Mouse (Mus musculus) MEL (cell line): ENCODE measurements around the gene Pik3r1. TPM values are rescaled to one million over a fixed set of nuclear protein-coding genes. Genes with fewer than 3 reads are reported as not detected.

ENCODE experiments used
- DNase-seq: peaks from one replicate; pipeline ENCODE4 v3.0.0; 2011; ENCODE audit warnings: low read depth, low spot score
- H3K27ac ChIP-seq: 2 replicates; pipeline ENCODE4 v1.5.1; 2012; ENCODE audit warnings: low read depth, mild to moderate bottlenecking, control low read depth, low read length, moderate library complexity; ENCODE audit not compliant: control insufficient read depth
- H3K27me3 ChIP-seq, 2 experiments: fragments of 150-350 bp in 1 of 2; sonication (generic) in 1 of 2; 2 replicates each; pipeline ENCODE4 v1.6.1; 2012; ENCODE audit warnings: low read length in 2 of 2, mild to moderate bottlenecking in 2 of 2, improper control_type of control experiment in 1 of 2, moderate library complexity in 1 of 2; ENCODE audit not compliant: insufficient read depth in 2 of 2, control insufficient read depth in 1 of 2
- H3K36me3 ChIP-seq, 2 experiments: 2 replicates each; pipeline ENCODE4 v1.6.1; 2012 to 2014; ENCODE audit warnings: low read length in 2 of 2, improper control_type of control experiment in 1 of 2, inconsistent platforms in 1 of 2, mild to moderate bottlenecking in 1 of 2; ENCODE audit not compliant: insufficient read depth in 2 of 2, control insufficient read depth in 1 of 2
- H3K4me1 ChIP-seq, 2 experiments: fragments of 150-350 bp in 1 of 2; sonication (generic) in 1 of 2; 2 replicates each; pipeline ENCODE4 v1.6.1; 2012; ENCODE audit warnings: low read length in 2 of 2, improper control_type of control experiment in 1 of 2, mild to moderate bottlenecking in 1 of 2; ENCODE audit not compliant: insufficient read depth in 2 of 2, control insufficient read depth in 1 of 2
- H3K4me3 ChIP-seq, 2 experiments: fragments of 150-350 bp in 1 of 2; sonication (generic) in 1 of 2; 2 replicates each; pipeline ENCODE4 v1.5.1; 2012; ENCODE audit warnings: low read depth in 2 of 2, low read length in 2 of 2, mild to moderate bottlenecking in 2 of 2, moderate library complexity in 2 of 2, control low read depth in 1 of 2, improper control_type of control experiment in 1 of 2; ENCODE audit not compliant: control insufficient read depth in 1 of 2, insufficient read depth in 1 of 2
- H3K79me2 ChIP-seq: 2 replicates; pipeline ENCODE4 v1.6.1; 2012; ENCODE audit warnings: mild to moderate bottlenecking, low read length, moderate library complexity; ENCODE audit not compliant: control insufficient read depth, poor library complexity, insufficient read depth
- H3K9ac ChIP-seq: 2 replicates; pipeline ENCODE4 v1.6.1; 2012; ENCODE audit warnings: low read depth, mild to moderate bottlenecking, control low read depth, low read length, moderate library complexity; ENCODE audit not compliant: control insufficient read depth, poor library complexity, severe bottlenecking
- H3K9me3 ChIP-seq: fragments of 150-350 bp; sonication (generic); replicated peaks from 2 replicates; pipeline ENCODE4 v1.6.1; 2012; ENCODE audit warnings: mild to moderate bottlenecking, low read length, improper control_type of control experiment, moderate library complexity; ENCODE audit not compliant: insufficient read depth
- CHD1 ChIP-seq: IDR thresholded peaks from 2 replicates; pipeline ENCODE4 v1.6.1; 2012; ENCODE audit warnings: low read depth, mild to moderate bottlenecking, inconsistent platforms, low read length, improper control_type of control experiment
- CHD2 ChIP-seq: IDR thresholded peaks from 2 replicates; pipeline ENCODE4 v1.6.1; 2011; ENCODE audit warnings: low read length, improper control_type of control experiment
- CTCF ChIP-seq, 3 experiments: IDR thresholded peaks in 2 of 3; conservative IDR thresholded peaks in 1 of 3; 2 replicates each; pipeline ENCODE4 v1.5.1; 2011 to 2012; ENCODE audit warnings: low read length in 3 of 3, low read depth in 2 of 3, mild to moderate bottlenecking in 2 of 3, improper control_type of control experiment in 1 of 3, inconsistent platforms in 1 of 3, mixed read lengths in 1 of 3, moderate library complexity in 1 of 3; ENCODE audit not compliant: control insufficient read depth in 1 of 3, insufficient read depth in 1 of 3, poor library complexity in 1 of 3, severe bottlenecking in 1 of 3
- ELF1 ChIP-seq: IDR thresholded peaks from 2 replicates; pipeline ENCODE4 v1.6.1; 2014; ENCODE audit warnings: low read depth, mild to moderate bottlenecking, inconsistent platforms, low read length, improper control_type of control experiment, moderate library complexity
- ETS1 ChIP-seq: IDR thresholded peaks from 2 replicates; pipeline ENCODE4 v1.6.1; 2012; ENCODE audit warnings: low read depth, mild to moderate bottlenecking, inconsistent platforms, low read length, improper control_type of control experiment, moderate library complexity
- GABPA ChIP-seq: IDR thresholded peaks from 2 replicates; pipeline ENCODE4 v1.6.1; 2012; ENCODE audit warnings: low read depth, mild to moderate bottlenecking, inconsistent platforms, low read length, improper control_type of control experiment, moderate library complexity
- GATA1 ChIP-seq: IDR thresholded peaks from 2 replicates; pipeline ENCODE4 v1.6.1; 2011; ENCODE audit warnings: low read depth, low read length, improper control_type of control experiment
- HCFC1 ChIP-seq: IDR thresholded peaks from 2 replicates; pipeline ENCODE4 v1.6.1; 2012; ENCODE audit warnings: low read depth, mild to moderate bottlenecking, inconsistent platforms, low read length, improper control_type of control experiment, moderate library complexity
- JUND ChIP-seq: IDR thresholded peaks from 2 replicates; pipeline ENCODE4 v1.6.1; 2011; ENCODE audit warnings: low read depth, mild to moderate bottlenecking, improper control_type of control experiment, low read length
- MAZ ChIP-seq: IDR thresholded peaks from 2 replicates; pipeline ENCODE4 v1.6.1; 2012; ENCODE audit warnings: low read depth, mild to moderate bottlenecking, inconsistent platforms, low read length, improper control_type of control experiment
- POLR2A ChIP-seq, 2 experiments: IDR thresholded peaks; 2 replicates each; pipeline ENCODE4 v1.6.1; 2011 to 2012; ENCODE audit warnings: low read length in 2 of 2, mild to moderate bottlenecking in 2 of 2, control low read depth in 1 of 2, improper control_type of control experiment in 1 of 2, low read depth in 1 of 2, moderate library complexity in 1 of 2; ENCODE audit not compliant: control insufficient read depth in 1 of 2, insufficient read depth in 1 of 2, poor library complexity in 1 of 2
- POLR2AphosphoS5 ChIP-seq: IDR thresholded peaks from 2 replicates; pipeline ENCODE4 v1.6.1; 2012; ENCODE audit warnings: low read depth, borderline replicate concordance, mild to moderate bottlenecking, inconsistent platforms, low read length, moderate library complexity, mixed read lengths
- RCOR1 ChIP-seq: IDR thresholded peaks from 2 replicates; pipeline ENCODE4 v1.6.1; 2012; ENCODE audit warnings: low read depth, mild to moderate bottlenecking, inconsistent platforms, low read length, improper control_type of control experiment
- UBTF ChIP-seq: IDR thresholded peaks from 2 replicates; pipeline ENCODE4 v1.6.1; 2012; ENCODE audit warnings: low read depth, mild to moderate bottlenecking, inconsistent platforms, low read length, improper control_type of control experiment, moderate library complexity, borderline replicate concordance; ENCODE audit not compliant: insufficient read depth
- USF2 ChIP-seq, 2 experiments: IDR thresholded peaks; 2 replicates each; pipeline ENCODE4 v1.6.1; 2011 to 2012; ENCODE audit warnings: improper control_type of control experiment in 2 of 2, low read length in 2 of 2, borderline replicate concordance in 1 of 2, inconsistent platforms in 1 of 2, low read depth in 1 of 2, mild to moderate bottlenecking in 1 of 2; ENCODE audit not compliant: insufficient read depth in 1 of 2
- polyA plus RNA-seq, 2 experiments: library from polyadenylated mRNA; stranded (reverse) in 1 of 2; unstranded in 1 of 2; fragments of >175 nt in 1 of 2; fragments of >200 nt in 1 of 2; gene quantifications; 2 replicates each; pipeline versions ENCODE4 v1.2.1 to v1.2.4; 2012; ENCODE audit warnings: low replicate concordance in 2 of 2, low read depth in 1 of 2; ENCODE audit not compliant: insufficient read length in 2 of 2, insufficient read depth in 1 of 2, missing spikeins in 1 of 2
- total RNA-seq: library from RNA; depleted of rRNA; stranded (reverse); fragments of 300-350 nt; gene quantifications from 2 replicates; pipeline ENCODE4 v1.2.3, GENCODE M21; 2012

The Pik3r1 gene
- total and polyA plus RNA-seq, 3 experiments: 23.8 to 116 (median 41.4) TPM

DNA sequence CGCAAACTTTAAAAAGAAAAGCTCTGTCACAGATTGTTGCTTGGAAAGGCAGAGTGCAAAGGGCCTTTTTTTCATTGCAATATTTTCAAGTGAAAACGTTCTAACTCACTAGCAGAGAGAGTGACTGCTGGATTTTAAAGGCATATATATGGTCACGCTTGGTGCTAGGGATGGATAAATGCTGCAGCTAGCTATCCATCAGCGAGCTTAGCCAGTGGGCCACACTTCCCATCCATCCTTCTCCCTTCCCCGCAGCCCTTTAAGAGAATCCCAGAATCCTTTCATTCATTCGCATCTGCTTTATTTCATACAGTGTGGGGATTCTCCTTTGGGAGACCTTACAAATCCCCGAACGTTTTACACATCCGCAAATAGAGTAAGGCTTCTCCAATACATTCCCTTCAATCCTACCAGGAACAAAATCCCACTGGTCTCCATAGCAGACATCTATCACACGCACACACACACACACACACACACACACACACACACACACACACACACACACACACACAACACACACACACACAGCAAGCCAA lies 32.9 kb upstream of the Pik3r1 start:
- Histone ChIP-seq H3K9ac (no peak overlapping the region), H3K79me2 (no peaks in the 10 kb centered on the region), H3K4me1 (no peaks in the 10 kb centered on the region), H3K9me3 (no peaks in the 10 kb centered on the region), H3K27ac (no peak overlapping the region), H3K36me3 (no peaks in the 10 kb centered on the region; a peak in 1 of 4 replicates), H3K27me3 (no peaks in the 10 kb centered on the region; a peak in 1 of 4 replicates), H3K4me3 (no peak overlapping the region)
- DNase-seq: no peak
- TF ChIP-seq ETS1: no peak
- no peak for TF ChIP-seq MAZ
- TF ChIP-seq CHD2: no peak
- no peak for TF ChIP-seq ELF1
- no peak for TF ChIP-seq CHD1

GRCm38 (mm10) chr13:101800021-101800596 lies 32.1 kb upstream of the Pik3r1 start:
- Histone ChIP-seq H3K79me2 (no peaks in the 10 kb centered on the region), H3K9me3 (no peaks in the 10 kb centered on the region), H3K27ac (no peak overlapping the region), H3K4me1 (no peaks in the 10 kb centered on the region), H3K9ac (no peak overlapping the region), H3K4me3 (no peak overlapping the region), H3K27me3 (no peaks in the 10 kb centered on the region; a peak in 1 of 4 replicates), H3K36me3 (no peaks in the 10 kb centered on the region; a peak in 1 of 4 replicates)
- TF ChIP-seq GATA1 (no peak), RCOR1 (no peak), CTCF (IDR thresholded peaks at IDR 0.05 in 2 of 3, conservative IDR thresholded peaks at IDR 0.05 in 1 of 3; ENCODE audit: control insufficient read depth in 1 of 3, insufficient read depth in 1 of 3, low read depth in 2 of 3, low read length in 3 of 3, poor library complexity in 1 of 3, severe bottlenecking in 1 of 3) (no peak), POLR2AphosphoS5 (no peak), JUND (no peak), GABPA (no peak), POLR2A (IDR thresholded peaks at IDR 0.05; ENCODE audit: control insufficient read depth in 1 of 2, insufficient read depth in 1 of 2, low read depth in 1 of 2, low read length in 2 of 2, poor library complexity in 1 of 2) (no peak), UBTF (no peak), USF2 (IDR thresholded peaks at IDR 0.05; ENCODE audit: borderline replicate concordance in 1 of 2, insufficient read depth in 1 of 2, low read depth in 1 of 2, low read length in 2 of 2) (no peak), HCFC1 (no peak)
- DNase-seq: no peak
